Mouse (Mus musculus) hindbrain, embryonic 13.5 days (tissue): ENCODE data around the gene Kcnip1. TPM values are rescaled to one million over a fixed set of nuclear protein-coding genes. Genes with fewer than 3 reads are reported as not detected.
A peak's percentile ranks its signal among the peaks of the same experiment; 100 is the strongest.

Source experiments
- ATAC-seq: fragments of 200-750 bp; cut with Nextera tagmentation; 2 replicates; pipeline ENCODE4 v1.8.0; 2017; ENCODE audit warnings: moderate TSS enrichment; ENCODE audit not compliant: low FRiP score
- H3K27ac ChIP-seq: fragments of 300-500 bp; sonication (generic); 2 replicates; pipeline ENCODE4 v1.5.1; 2015; ENCODE audit warnings: inconsistent platforms, mild to moderate bottlenecking, moderate library complexity
- H3K27me3 ChIP-seq: fragments of 300-500 bp; sonication (generic); 2 replicates; pipeline ENCODE4 v1.6.1; 2015; ENCODE audit warnings: mild to moderate bottlenecking, inconsistent platforms
- H3K36me3 ChIP-seq: fragments of 300-500 bp; sonication (generic); 2 replicates; pipeline ENCODE4 v1.6.1; 2015; ENCODE audit warnings: mild to moderate bottlenecking, inconsistent platforms
- H3K4me1 ChIP-seq: fragments of 300-500 bp; sonication (generic); replicated peaks from 2 replicates; pipeline ENCODE4 v1.6.1; 2015; ENCODE audit warnings: inconsistent platforms
- H3K4me2 ChIP-seq: fragments of 300-500 bp; sonication (generic); 2 replicates; pipeline ENCODE4 v1.6.1; 2015; ENCODE audit warnings: inconsistent platforms, mild to moderate bottlenecking, moderate library complexity
- H3K4me3 ChIP-seq: fragments of 300-500 bp; sonication (generic); 2 replicates; pipeline ENCODE4 v1.5.1; 2015; ENCODE audit warnings: mild to moderate bottlenecking, inconsistent platforms
- H3K9ac ChIP-seq: fragments of 300-500 bp; sonication (generic); 2 replicates; pipeline ENCODE4 v1.6.1; 2015; ENCODE audit warnings: mild to moderate bottlenecking, inconsistent platforms
- H3K9me3 ChIP-seq: fragments of 300-500 bp; sonication (generic); 2 replicates; pipeline ENCODE4 v1.6.1; 2016; ENCODE audit warnings: inconsistent platforms
- WGBS: fragments of 180-500 bp; shearing (Covaris S2); methylation state at CpG from one replicate; pipeline ENCODE4 v1.1.7; 2015; 5-methylcytosine and 5-hydroxymethylcytosine counted together
- polyA plus RNA-seq: library from polyadenylated mRNA; unstranded; fragments of >200 nt; fragmentation: Nextera tagmentation; extraction: Ambion mirVana; gene quantifications from 2 replicates; pipeline ENCODE4 v1.2.1, GENCODE M21; 2015

Kcnip1 gene
- polyA plus RNA-seq, 1 experiment from 2014 or later = 71.3 TPM

DNA sequence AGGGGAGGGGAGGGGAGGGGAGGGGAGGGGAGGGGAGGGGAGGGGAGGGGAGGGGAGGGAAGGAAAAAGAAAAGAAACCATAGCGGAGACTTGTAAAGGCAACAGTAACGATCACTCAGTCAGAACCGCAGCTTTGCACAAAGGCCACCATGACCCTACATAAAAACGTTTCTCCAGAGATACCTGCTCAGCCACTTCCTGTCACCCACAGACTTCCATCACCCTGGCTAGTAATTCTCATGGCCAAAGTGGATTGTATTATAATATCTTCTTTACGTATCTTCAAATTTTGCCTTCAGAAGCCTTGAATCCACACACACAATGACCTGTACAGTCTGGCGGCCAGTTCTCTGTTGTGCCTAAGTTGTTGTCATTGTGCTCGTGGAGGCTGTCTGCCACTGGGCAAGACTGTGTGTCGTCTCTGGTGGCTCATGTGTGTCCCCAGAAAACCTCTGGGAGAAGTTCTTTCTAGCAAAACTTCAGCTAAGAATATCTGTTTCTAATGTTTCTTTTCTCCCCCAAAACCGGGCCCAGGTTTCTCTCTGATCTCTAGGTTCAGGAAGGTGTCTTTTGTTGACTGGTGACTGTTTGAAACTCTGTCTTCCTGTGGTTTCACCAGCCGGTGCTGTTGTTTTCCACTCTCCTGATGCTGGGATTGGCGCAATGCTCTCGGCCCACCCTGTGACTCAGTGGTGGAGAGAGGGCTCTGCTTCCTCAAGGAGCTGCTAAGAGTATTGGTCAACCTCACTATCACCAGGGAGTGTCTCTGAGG, 16.6 kb upstream of the Kcnip1 start:
- Histone ChIP-seq H3K4me1 (no peaks in the 10 kb centered on the region), H3K36me3 (no peaks in the 10 kb centered on the region), H3K4me3 (no peak overlapping the region), H3K27ac (no peak overlapping the region), H3K4me2 (no peak overlapping the region), H3K9ac (no peak overlapping the region), H3K27me3 (no peaks in the 10 kb centered on the region), H3K9me3 (no peaks in the 10 kb centered on the region)
- ATAC-seq = no peak
- 80% methylated on average over 12 of the region's 12 CpGs for WGBS

DNA sequence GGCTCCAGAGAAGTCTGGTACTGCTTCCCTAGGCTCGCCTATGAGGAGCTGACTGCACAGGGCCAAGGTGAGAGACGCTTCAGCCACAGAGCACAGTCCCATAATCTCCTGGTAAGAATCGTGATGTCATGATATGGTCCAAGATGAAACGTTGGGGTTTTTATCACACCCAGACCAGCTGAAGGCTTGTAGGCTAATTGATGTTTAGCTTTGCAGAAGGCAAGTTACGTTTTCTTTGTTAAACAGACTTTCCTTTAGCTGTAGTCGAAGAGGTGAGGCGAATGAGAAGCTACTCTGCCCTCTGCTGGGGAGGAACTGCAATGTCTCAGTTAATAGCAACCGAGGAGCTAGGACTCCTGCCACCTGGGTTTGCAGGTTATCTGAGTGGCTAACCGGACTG, 15.8 kb upstream of the Kcnip1 start:
- no peaks in the 10 kb centered on the region for H3K27me3 ChIP-seq
- no peak overlapping the region for H3K4me2 ChIP-seq
- H3K9ac ChIP-seq = no peak overlapping the region
- no peak for ATAC-seq
- 54% methylated on average over 9 of the region's 9 CpGs for WGBS
- no peaks in the 10 kb centered on the region for H3K36me3 ChIP-seq
- no peaks in the 10 kb centered on the region for H3K9me3 ChIP-seq
- H3K4me1 ChIP-seq = no peaks in the 10 kb centered on the region
- no peak overlapping the region for H3K27ac ChIP-seq
- no peak overlapping the region for H3K4me3 ChIP-seq

GRCm38 (mm10) chr11:34008214-34008613, 15.3 kb upstream of the Kcnip1 start:
- no peak for ATAC-seq
- Histone ChIP-seq H3K9ac (no peak overlapping the region), H3K9me3 (no peaks in the 10 kb centered on the region), H3K27ac (no peak overlapping the region), H3K27me3 (no peaks in the 10 kb centered on the region), H3K4me3 (no peak overlapping the region), H3K36me3 (no peaks in the 10 kb centered on the region), H3K4me2 (no peak overlapping the region), H3K4me1 (no peaks in the 10 kb centered on the region)
- WGBS = 91% methylated on average over 11 of the region's 11 CpGs

DNA sequence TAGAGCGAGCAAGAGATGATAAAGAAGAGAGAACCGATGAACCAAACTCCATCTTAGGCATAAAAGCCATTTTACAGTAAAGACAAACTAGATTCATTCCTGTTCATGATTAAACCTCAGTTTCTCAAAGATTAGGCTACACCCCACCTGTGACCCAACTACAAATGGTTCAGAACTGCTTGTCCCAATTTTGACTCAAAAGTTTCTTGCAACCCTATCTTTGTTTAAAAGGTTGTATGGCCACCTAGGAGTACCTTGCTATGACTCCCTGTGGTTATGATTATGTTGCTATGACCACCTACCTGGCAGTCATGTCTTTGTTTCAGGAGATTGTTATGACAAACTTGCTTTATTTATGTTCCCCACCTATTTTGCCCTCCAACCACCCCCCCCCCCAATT, 14.7 kb upstream of the Kcnip1 start:
- Histone ChIP-seq H3K4me1 (no peaks in the 10 kb centered on the region), H3K9ac (no peak overlapping the region), H3K4me2 (no peak overlapping the region), H3K36me3 (no peaks in the 10 kb centered on the region), H3K27me3 (no peaks in the 10 kb centered on the region), H3K27ac (no peak overlapping the region), H3K9me3 (no peaks in the 10 kb centered on the region), H3K4me3 (no peak overlapping the region)
- no peak for ATAC-seq
- 94% methylated on average over 2 of the region's 2 CpGs for WGBS

GRCm38 (mm10) chr11:34002593-34002965, 9.6 kb upstream of the Kcnip1 start:
- H3K9me3 ChIP-seq = no peaks in the 10 kb centered on the region
- WGBS = 81% methylated on average over 5 of the region's 5 CpGs
- no peak for ATAC-seq

DNA sequence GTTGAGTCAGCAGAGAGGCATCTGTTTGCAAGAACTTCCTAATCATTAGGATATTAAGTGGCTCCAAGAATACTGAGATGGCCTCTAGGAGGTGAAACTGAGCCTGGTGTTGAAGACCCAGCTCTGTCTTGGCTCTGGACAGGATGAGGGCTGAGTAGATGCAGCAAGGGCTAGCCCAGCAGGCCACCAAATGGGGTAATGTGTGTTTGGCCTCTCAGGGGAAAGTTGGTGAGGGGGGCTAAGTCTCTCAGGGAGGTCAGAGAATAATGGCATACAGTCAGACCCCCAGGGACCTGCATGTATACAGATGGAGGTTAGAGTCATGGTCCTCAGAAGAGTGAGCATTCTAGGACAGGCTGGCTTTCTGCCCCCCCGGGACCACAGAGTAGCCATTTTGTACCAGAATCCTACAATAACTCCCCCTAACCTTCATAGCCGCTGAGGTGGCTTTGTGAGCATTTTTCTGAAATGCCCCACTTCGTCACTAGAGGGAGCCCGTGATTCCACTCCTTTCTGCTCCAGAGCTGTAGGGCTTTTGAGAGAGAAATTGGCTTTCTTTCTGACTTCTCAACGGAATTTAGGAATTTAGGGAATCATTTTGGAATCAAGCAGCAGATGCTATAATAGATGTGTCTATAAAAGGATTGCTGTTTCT, 9.1 kb upstream of the Kcnip1 start:
- 14% methylated on average over 5 of the region's 5 CpGs for WGBS
- ATAC-seq = no peak

More at GRCm38 (mm10) chr11:34002593-34002965, 9.6 kb upstream of the Kcnip1 start:
- Histone ChIP-seq H3K36me3 (no peaks in the 10 kb centered on the region), H3K4me3 (no peak overlapping the region), H3K9ac (no peak overlapping the region), H3K4me1 (peaks cover 10% of the 10 kb centered on the region), H3K27me3 (no peaks in the 10 kb centered on the region), H3K27ac (no peak overlapping the region), H3K4me2 (no peak overlapping the region)

DNA sequence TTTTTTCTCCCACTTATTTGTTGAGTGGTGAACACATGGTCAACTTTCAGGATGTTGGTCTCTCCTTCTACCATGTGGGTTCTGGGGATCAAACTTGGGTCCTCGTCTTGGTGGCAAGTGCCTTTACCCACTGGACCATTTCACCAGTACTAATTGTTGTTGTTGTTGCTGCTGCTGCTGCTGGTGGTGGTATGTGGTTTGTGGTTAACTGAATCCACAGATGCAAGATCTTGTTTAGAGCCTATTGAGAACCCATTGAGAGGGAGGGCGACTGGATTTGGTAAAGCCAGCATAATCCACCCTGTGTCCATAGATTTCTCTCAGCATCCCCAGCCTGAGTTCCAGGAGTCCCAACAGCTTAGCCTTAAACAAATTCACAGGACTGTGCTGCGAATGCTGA, 7.5 kb upstream of the Kcnip1 start:
- Histone ChIP-seq H3K27me3 (no peaks in the 10 kb centered on the region), H3K4me1 (peaks cover 10% of the 10 kb centered on the region), H3K9me3 (no peaks in the 10 kb centered on the region), H3K27ac (no peak overlapping the region), H3K36me3 (no peaks in the 10 kb centered on the region), H3K4me2 (no peak overlapping the region), H3K9ac (no peak overlapping the region), H3K4me3 (no peak overlapping the region)
- ATAC-seq = no peak
- WGBS = 83% methylated on average over 3 of the region's 3 CpGs

More for the DNA sequence above, 9.1 kb upstream of the Kcnip1 start:
- Histone ChIP-seq H3K9ac (no peak overlapping the region), H3K4me2 (no peak overlapping the region), H3K36me3 (no peaks in the 10 kb centered on the region), H3K4me3 (no peak overlapping the region), H3K27ac (no peak overlapping the region), H3K4me1 (peaks cover 10% of the 10 kb centered on the region), H3K9me3 (no peaks in the 10 kb centered on the region), H3K27me3 (no peaks in the 10 kb centered on the region)

DNA sequence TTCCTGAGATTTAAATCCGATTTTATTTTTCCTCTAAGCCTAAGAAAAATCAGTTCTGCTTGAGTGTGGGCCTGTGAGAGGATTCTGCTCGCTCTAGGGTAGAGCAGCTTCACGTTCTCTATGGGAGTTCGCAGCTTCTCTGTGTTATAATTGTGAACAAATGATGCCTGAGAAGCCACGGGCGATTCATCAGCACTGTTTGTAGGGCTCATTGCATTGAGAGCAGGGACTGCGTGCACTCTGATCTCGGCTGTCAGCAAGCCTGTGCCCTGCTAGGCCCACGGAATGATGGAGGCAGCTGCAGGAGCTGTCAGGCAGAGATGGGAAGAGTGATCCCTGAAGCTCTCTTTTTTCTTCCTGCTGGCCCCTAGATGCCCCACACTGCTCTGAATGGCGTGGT, 5.3 kb upstream of the Kcnip1 start:
- H3K9me3 ChIP-seq = no peaks in the 10 kb centered on the region
- peaks cover 18% of the 10 kb centered on the region for H3K4me1 ChIP-seq
- H3K9ac ChIP-seq = no peak overlapping the region
- H3K4me2 ChIP-seq = no peak overlapping the region
- no peak for ATAC-seq
- no peak overlapping the region for H3K4me3 ChIP-seq
- WGBS = 36% methylated on average over 10 of the region's 10 CpGs
- H3K36me3 ChIP-seq = no peaks in the 10 kb centered on the region
- peak overlapping the region; percentile 52; the same call in 1 of the 2 replicates for H3K27ac ChIP-seq
- H3K27me3 ChIP-seq = no peaks in the 10 kb centered on the region

- Histone ChIP-seq H3K36me3 (no peaks in the 10 kb centered on the region), H3K4me2 (no peak overlapping the region), H3K27me3 (no peaks in the 10 kb centered on the region), H3K9me3 (no peaks in the 10 kb centered on the region), H3K4me3 (no peak overlapping the region), H3K9ac (no peak overlapping the region), H3K27ac (no peak overlapping the region), H3K4me1 (peaks cover 25% of the 10 kb centered on the region)
- ATAC-seq = no peak; the same call in 1 of the 2 replicates
- 64% methylated on average over 5 of the region's 5 CpGs for WGBS
Observed at GRCm38 (mm10) chr11:33993496-33993895, 544 bp upstream of the Kcnip1 start.

GRCm38 (mm10) chr11:33990002-33990401, 3.0 kb downstream of the Kcnip1 start:
- no peaks in the 10 kb centered on the region for H3K36me3 ChIP-seq
- H3K4me1 ChIP-seq = peaks cover 22% of the 10 kb centered on the region
- 86% methylated on average over 5 of the region's 5 CpGs for WGBS
- ATAC-seq = no peak
- no peaks in the 10 kb centered on the region for H3K27me3 ChIP-seq
- no peak overlapping the region for H3K4me3 ChIP-seq
- no peaks in the 10 kb centered on the region for H3K9me3 ChIP-seq
- no peak overlapping the region for H3K4me2 ChIP-seq
- H3K27ac ChIP-seq = no peak overlapping the region
- no peak overlapping the region for H3K9ac ChIP-seq

- 89% methylated on average over 2 of the region's 2 CpGs for whole genome bisulfite sequencing
- Histone ChIP-seq H3K4me1 (no peaks in the 10 kb centered on the region), H3K4me3 (no peak overlapping the region), H3K36me3 (no peaks in the 10 kb centered on the region), H3K9ac (no peak overlapping the region), H3K27me3 (no peaks in the 10 kb centered on the region), H3K9me3 (no peaks in the 10 kb centered on the region), H3K27ac (no peak overlapping the region), H3K4me2 (no peak overlapping the region)
- no peak for ATAC-seq
Observed at GRCm38 (mm10) chr11:33986525-33986924, 6.4 kb downstream of the Kcnip1 start.

DNA sequence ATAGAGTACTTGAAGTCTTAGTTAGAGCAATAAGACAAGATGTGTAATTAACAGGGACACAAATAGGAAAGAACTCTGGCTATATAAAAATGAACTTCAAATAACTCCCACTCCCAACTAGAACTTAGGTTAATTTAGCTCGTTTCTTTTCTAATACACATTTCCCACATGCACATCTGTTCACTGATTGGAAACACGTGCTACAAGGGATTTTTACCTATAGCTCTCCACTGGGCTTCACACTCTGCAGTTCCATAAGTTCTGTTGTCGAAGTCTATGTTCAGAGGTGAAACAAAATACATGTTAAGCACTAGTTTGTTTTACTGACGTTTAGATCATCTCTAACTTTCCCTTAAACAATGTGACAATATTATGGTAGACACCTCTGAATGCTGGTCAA, 12.8 kb downstream of the Kcnip1 start:
- Histone ChIP-seq H3K9me3 (no peaks in the 10 kb centered on the region), H3K36me3 (no peaks in the 10 kb centered on the region), H3K27ac (no peak overlapping the region), H3K4me3 (no peak overlapping the region), H3K4me2 (no peak overlapping the region), H3K9ac (no peak overlapping the region), H3K4me1 (no peaks in the 10 kb centered on the region), H3K27me3 (0 out of 2 replicates have a peak, but pooled peaks cover 2% of the 10 kb centered on the region)
- 79% methylated on average over 4 of the region's 4 CpGs for WGBS
- no peak for ATAC-seq

- ATAC-seq = no peak
- H3K36me3 ChIP-seq = no peaks in the 10 kb centered on the region
- no peak overlapping the region for H3K27ac ChIP-seq
- 0 out of 2 replicates have a peak, but pooled peaks cover 3% of the 10 kb centered on the region for H3K27me3 ChIP-seq
- 90% methylated on average over 2 of the region's 2 CpGs for WGBS
- 0 out of 2 replicates have a peak, but pooled peaks cover 2% of the 10 kb centered on the region for H3K4me1 ChIP-seq
- H3K4me3 ChIP-seq = no peak overlapping the region
- H3K9me3 ChIP-seq = no peaks in the 10 kb centered on the region
- no peak overlapping the region for H3K9ac ChIP-seq
- H3K4me2 ChIP-seq = no peak overlapping the region
Observed at GRCm38 (mm10) chr11:33975121-33975520, 17.8 kb downstream of the Kcnip1 start.
